Mouse (Mus musculus) embryo, embryonic 10 days (tissue): ENCODE data around the gene Slc1a5.

Source experiments
- DNase-seq: peaks from one replicate; pipeline ENCODE4 v3.0.0-alpha.2; 2015; ENCODE audit warnings: low spot score

Slc1a5 gene

GRCm38 (mm10) chr7:16846775-16847174 lies 65.6 kb downstream of the Slc1a5 start:
- DNase-seq = no peak

- DNase-seq = no peak
Measured at GRCm38 (mm10) chr7:16847507-16847906, 66.4 kb downstream of the Slc1a5 start.
